Mouse (Mus musculus): ENCODE data around the gene Carmil2.

The Carmil2 gene

GRCm38 (mm10) chr8:105695080-105695780, 9.2 kb downstream of the Carmil2 start:
- DNase-seq (ENCODE audit: low read depth), result no peak

GRCm38 (mm10) chr8:105697196-105697780, 11.2 kb downstream of the Carmil2 start:
- no peak for DNase-seq (ENCODE audit: low read depth)

GRCm38 (mm10) chr8:105698734-105699133, 12.7 kb downstream of the Carmil2 start:
- DNase-seq (ENCODE audit: low read depth), result no peak

DNA sequence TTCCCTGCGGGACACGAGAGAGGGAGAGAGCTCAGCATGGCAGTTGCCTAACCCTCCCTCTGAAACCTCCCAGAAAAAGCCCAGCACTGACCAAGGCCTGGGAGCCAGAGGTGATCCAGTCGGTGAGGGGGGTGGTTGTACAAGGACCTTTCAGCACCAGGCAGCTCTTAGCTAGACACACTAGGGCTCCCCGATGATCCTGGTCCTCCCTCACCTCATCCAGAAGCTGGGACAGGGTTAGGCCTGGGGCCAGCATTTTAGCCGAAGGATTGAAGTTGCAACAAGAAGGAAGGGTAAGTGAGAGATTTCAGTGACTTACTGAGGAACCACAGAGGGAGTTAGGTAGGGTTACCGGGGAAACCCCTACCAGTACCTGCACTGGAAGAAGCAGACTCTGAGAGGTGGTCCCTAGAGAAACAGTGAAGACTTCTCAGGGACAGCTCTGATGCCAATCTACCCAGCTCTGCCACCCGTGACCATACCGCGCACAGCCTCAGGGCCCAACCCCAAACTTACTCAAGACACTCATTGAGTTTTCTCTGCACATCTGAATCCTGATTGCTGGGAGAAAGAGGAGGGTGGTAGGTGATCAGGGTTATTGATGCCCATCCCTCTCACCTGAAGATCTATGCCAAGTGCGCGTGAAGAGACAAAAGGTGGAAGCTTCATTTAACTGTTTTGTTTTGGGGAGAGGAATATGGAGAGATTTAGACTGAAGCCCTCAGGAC, 13.6 kb downstream of the Carmil2 start:
- DNase-seq (ENCODE audit: low read depth), result no peak

DNA sequence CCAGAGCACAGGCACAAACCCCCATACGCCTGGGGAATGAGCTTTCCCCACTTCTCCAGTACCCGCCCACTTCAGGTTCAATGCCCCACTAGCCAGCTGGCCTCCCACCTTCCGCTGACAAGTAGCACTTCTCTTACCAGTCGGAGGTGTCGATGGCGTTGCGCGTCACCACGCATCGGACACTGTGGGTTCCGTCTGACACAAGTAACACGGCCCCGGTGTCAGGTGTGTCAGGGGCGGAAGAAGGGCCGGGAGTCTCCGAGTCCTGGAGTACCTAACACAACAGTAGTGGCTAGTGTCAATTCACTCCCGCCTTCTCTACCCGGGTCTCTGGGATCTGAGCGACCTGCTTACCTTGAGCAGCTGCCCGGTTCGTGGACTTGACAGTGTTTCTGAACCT, 14.5 kb downstream of the Carmil2 start:
- DNase-seq (ENCODE audit: low read depth), result no peak

GRCm38 (mm10) chr8:105700966-105701824, 15.1 kb downstream of the Carmil2 start, which contains the start of the genes Acd and Pard6a:
Gene Acd, minus strand, starts transcription at chr8:105701102.
Gene Pard6a, plus strand, starts transcription at chr8:105701148.
- DNase-seq (ENCODE audit: low read depth), result peak; percentile 97

DNA sequence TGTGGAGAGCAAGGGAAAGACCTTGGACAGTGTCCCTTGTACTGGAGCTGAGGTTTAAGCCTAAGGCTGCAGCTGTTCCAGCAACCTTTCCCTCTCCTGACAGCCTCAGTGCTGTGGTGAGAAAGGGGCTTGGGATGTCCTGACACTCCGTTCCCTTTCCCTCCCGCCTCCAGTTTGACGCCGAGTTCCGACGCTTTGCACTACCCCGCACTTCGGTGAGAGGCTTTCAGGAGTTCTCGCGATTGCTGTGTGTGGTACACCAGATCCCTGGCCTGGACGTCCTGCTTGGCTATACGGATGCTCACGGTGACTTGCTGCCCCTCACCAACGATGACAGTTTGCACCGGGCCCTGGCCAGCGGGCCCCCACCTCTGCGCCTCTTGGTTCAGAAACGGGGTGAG, 15.9 kb downstream of the Carmil2 start:
- DNase-seq (ENCODE audit: low read depth), result no peak

DNA sequence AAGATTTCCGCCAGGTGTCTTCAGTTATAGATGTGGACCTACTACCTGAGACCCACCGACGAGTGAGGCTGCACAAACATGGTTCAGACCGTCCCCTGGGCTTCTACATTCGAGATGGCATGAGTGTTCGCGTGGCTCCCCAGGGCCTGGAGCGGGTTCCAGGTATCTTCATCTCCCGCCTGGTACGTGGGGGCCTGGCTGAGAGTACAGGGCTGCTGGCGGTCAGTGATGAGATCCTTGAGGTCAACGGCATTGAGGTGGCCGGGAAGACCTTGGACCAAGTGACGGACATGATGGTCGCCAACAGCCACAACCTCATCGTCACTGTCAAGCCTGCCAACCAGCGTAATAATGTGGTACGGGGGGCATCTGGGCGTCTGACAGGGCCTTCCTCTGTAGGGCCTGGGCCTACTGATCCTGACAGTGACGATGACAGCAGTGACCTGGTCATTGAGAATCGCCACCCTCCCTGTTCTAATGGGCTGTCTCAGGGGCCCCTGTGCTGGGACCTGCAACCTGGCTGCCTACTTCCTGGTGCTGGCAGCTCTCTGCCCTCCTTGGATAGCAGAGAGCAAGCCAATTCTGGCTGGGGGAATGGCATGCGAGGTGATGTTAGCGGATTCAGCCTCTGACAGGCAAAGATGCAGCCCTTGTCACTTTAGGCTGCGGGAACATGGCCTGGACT, 16.8 kb downstream of the Carmil2 start:
- no peak for DNase-seq (ENCODE audit: low read depth)

DNA sequence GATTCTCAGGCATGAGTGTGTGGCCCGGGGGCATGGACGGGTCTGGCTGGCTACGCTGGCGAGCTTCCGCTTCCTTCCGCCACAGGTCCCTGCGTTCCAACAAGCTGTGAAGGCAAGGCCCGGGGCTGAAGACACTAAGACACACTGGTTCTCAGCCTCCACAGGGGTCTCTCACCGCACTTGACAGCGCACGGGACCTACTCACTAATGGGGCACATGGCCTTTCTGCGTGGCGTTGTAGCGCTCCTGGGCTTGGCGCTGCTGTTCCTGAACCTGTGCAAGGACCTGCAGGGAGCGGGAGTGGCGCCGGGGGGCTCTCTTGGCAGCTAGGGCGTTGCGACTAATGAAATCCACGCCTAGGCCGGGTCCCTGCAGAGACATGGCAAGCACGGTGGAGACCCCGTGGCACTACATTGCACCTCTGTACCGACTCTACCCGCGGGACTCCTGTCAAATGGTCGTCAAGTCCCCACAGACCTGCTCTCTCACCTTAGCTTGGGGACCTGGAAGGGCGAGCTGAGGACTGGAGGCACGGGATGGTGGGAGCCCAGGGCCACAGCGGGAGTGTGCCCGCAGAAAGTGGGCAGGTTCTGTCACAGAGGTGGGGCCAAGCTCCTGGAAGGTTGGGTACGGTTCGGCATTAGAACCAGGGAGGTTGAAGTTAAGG, 18.2 kb downstream of the Carmil2 start:
- DNase-seq (ENCODE audit: low read depth), result no peak

- DNase-seq (ENCODE audit: low read depth), result no peak
Measured at GRCm38 (mm10) chr8:105704955-105705354, 18.9 kb downstream of the Carmil2 start.

- DNase-seq (ENCODE audit: low read depth), result no peak
Measured at GRCm38 (mm10) chr8:105706426-105706825, 20.4 kb downstream of the Carmil2 start.

GRCm38 (mm10) chr8:105707498-105708403, 21.7 kb downstream of the Carmil2 start, which contains the start of the genes 4933405L10Rik and Enkd1:
Gene 4933405L10Rik, plus strand, starts transcription at chr8:105707655.
Gene Enkd1, minus strand, starts transcription at chr8:105708210.
- DNase-seq (ENCODE audit: low read depth), result peak; percentile 94

DNA sequence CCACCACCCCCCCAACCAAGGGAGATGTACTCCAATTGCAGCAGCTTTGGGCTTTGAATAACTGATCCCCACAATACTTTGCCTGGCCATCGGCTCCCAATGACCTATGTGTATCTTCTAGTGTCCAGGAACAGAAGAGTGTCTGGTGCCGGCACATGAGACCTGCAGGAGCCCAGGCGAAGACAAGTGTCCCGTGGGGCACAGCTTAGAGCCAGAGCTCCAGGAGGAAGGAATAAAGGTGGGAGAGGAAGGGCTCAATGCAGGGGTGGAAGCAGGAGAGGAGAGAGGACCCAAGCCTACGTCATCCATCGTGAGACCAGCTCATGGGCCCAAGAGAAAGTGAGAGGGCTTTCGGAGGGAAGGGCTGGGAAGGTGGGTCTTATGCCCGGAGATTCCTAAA, 22.6 kb downstream of the Carmil2 start:
- DNase-seq (ENCODE audit: low read depth), result no peak

- DNase-seq (ENCODE audit: low read depth), result no peak
Measured at GRCm38 (mm10) chr8:105709317-105709716, 23.2 kb downstream of the Carmil2 start.

- no peak for DNase-seq (ENCODE audit: low read depth)
Measured at GRCm38 (mm10) chr8:105712286-105712685, 26.2 kb downstream of the Carmil2 start.

- DNase-seq (ENCODE audit: low read depth), result peak; percentile 96
Measured at GRCm38 (mm10) chr8:105714139-105714538, 28.1 kb downstream of the Carmil2 start.

DNA sequence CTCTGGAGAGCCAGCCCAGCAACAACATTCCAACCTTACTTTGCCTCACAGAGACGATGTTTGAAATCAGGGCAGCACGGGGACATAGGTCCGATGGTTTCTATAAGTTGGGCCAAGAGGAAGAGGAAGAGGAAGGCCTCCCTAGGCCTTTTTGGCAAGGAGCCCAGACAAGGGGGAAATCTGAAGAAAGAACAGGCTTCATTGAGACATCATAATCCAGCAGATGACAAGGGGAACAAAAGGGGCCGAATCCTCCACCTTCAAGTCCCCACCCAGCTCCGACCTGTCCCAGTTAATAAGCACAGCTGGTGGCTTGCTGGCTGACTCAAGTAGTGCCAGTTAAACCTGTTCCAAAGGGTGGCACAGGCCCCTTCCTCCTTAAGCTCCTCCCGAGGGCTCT, 29.0 kb downstream of the Carmil2 start:
- no peak for DNase-seq (ENCODE audit: low read depth)

- no peak for DNase-seq (ENCODE audit: low read depth)
Measured at GRCm38 (mm10) chr8:105716302-105716945, 30.4 kb downstream of the Carmil2 start.

GRCm38 (mm10) chr8:105719637-105720036, 33.6 kb downstream of the Carmil2 start:
- no peak for DNase-seq (ENCODE audit: low read depth)
